Mouse (Mus musculus): ENCODE measurements around the gene Adh5. TPM values are rescaled to one million over a fixed set of nuclear protein-coding genes. Genes with fewer than 3 reads are reported as not detected.

Gene Adh5
- polyA plus RNA-seq, 1 experiment from 2014 or later = 99.8 TPM

GRCm38 (mm10) chr3:138430360-138430976, 12.4 kb upstream of the Adh5 start:
- DNase-seq (ENCODE audit: low spot score) = no peak
- 50% methylated on average over 6 of the region's 6 CpGs for WGBS
- Histone ChIP-seq H3K4me3 (ENCODE audit: low read depth, low read length) (no peak overlapping the region), H3K4me1 (replicated peaks; ENCODE audit: control insufficient read depth, insufficient read depth) (no peaks in the 10 kb centered on the region), H3K36me3 (ENCODE audit: control insufficient read depth, insufficient read depth, low read length) (no peaks in the 10 kb centered on the region), H3K27ac (replicated peaks) (no peak overlapping the region), H3K4me2 (replicated peaks; ENCODE audit: low read depth) (no peak overlapping the region), H3K27me3 (ENCODE audit: control insufficient read depth, insufficient read depth, low read length) (no peaks in the 10 kb centered on the region), H3K9ac (ENCODE audit: low read length) (no peak overlapping the region), H3K9me3 (ENCODE audit: control insufficient read depth, low read length) (no peaks in the 10 kb centered on the region)
- no peak for TF ChIP-seq CTCF (IDR thresholded peaks at IDR 0.05; ENCODE audit: low read depth)
- TF ChIP-seq EP300 (optimal IDR thresholded peaks at IDR 0.05) = no peak
- no peak for ATAC-seq (ENCODE audit: low FRiP score, low TSS enrichment)

- no peak overlapping the region for H3K4me2 ChIP-seq (replicated peaks; ENCODE audit: low read depth)
- no peaks in the 10 kb centered on the region for H3K27me3 ChIP-seq (ENCODE audit: control insufficient read depth, insufficient read depth, low read length)
- H3K4me3 ChIP-seq (ENCODE audit: low read depth, low read length) = no peak overlapping the region
- no peak overlapping the region for H3K27ac ChIP-seq (replicated peaks)
- 65% methylated on average over 2 of the region's 2 CpGs for WGBS
- DNase-seq (ENCODE audit: low spot score) = no peak
- H3K36me3 ChIP-seq (ENCODE audit: control insufficient read depth, insufficient read depth, low read length) = no peaks in the 10 kb centered on the region
- TF ChIP-seq CTCF (IDR thresholded peaks at IDR 0.05; ENCODE audit: low read depth) = peak; percentile 79
- no peak for TF ChIP-seq EP300 (optimal IDR thresholded peaks at IDR 0.05)
- H3K9ac ChIP-seq (ENCODE audit: low read length) = no peak overlapping the region
- H3K4me1 ChIP-seq (replicated peaks; ENCODE audit: control insufficient read depth, insufficient read depth) = no peaks in the 10 kb centered on the region
- ATAC-seq (ENCODE audit: low FRiP score, low TSS enrichment) = no peak
- H3K9me3 ChIP-seq (ENCODE audit: control insufficient read depth, low read length) = no peaks in the 10 kb centered on the region
These were observed 11.1 kb upstream of the Adh5 start for GRCm38 (mm10) chr3:138431835-138432234.

DNA sequence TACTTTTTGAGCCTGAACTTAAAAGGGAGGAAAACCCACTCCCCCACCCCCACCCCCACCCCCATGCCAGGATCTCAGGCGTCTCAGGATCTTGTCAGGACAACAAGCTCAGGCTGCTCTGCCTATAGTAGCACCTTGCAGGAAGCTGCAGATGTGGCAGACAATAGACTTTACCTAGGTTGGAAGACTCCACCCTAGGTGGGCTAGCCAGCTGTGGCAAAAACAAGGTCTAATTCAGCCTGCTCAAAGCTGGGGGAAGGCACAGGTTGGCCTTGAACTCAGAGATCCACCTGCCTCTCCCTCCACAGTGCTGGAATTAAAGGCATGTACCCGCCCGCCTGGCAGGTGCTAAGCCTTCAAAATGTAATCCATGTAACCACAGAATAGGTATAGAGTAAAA, 4.2 kb upstream of the Adh5 start:
- Histone ChIP-seq H3K36me3 (ENCODE audit: control insufficient read depth, insufficient read depth, low read length) (no peaks in the 10 kb centered on the region), H3K4me3 (ENCODE audit: low read depth, low read length) (no peak overlapping the region), H3K9me3 (ENCODE audit: control insufficient read depth, low read length) (no peaks in the 10 kb centered on the region), H3K27ac (replicated peaks) (no peak overlapping the region), H3K4me2 (replicated peaks; ENCODE audit: low read depth) (no peak overlapping the region), H3K27me3 (ENCODE audit: control insufficient read depth, insufficient read depth, low read length) (no peaks in the 10 kb centered on the region), H3K9ac (ENCODE audit: low read length) (no peak overlapping the region), H3K4me1 (replicated peaks; ENCODE audit: control insufficient read depth, insufficient read depth) (no peaks in the 10 kb centered on the region)
- DNase-seq (ENCODE audit: low spot score) (no peak), ATAC-seq (ENCODE audit: low FRiP score, low TSS enrichment) (no peak)
- TF ChIP-seq CTCF (IDR thresholded peaks at IDR 0.05; ENCODE audit: low read depth) (no peak), EP300 (optimal IDR thresholded peaks at IDR 0.05) (no peak)
- 68% methylated on average over 3 of the region's 3 CpGs for WGBS

DNA sequence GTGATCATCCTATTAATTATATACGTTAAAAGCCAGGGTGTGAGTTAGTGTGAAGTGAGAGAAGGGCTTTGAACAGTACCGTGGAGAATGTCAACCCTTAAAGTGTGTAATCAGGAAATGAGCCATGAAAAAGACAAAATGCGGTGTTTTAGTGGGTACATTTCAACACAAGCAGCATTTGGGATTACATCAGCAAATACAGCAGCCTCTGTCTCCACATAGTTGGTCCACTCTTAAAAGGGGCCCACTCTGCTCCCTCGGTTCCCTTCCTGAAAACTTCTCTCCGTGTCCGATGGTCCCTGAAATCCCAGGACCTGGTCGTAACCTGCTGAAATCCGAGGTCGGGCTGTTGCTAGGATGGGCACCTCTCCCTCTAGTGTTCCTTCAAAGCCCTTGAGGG, 690 bp upstream of the Adh5 start:
- TF ChIP-seq CTCF (IDR thresholded peaks at IDR 0.05; ENCODE audit: low read depth) (peak; percentile 44; the same call in 1 of the 2 replicates), EP300 (optimal IDR thresholded peaks at IDR 0.05) (no peak)
- DNase-seq (ENCODE audit: low spot score) (no peak), ATAC-seq (ENCODE audit: low FRiP score, low TSS enrichment) (no peak)
- peak overlapping the region; percentile 88 for H3K4me2 ChIP-seq (replicated peaks; ENCODE audit: low read depth)
- H3K4me3 ChIP-seq (ENCODE audit: low read depth, low read length) = peak overlapping the region; percentile 86
- H3K36me3 ChIP-seq (ENCODE audit: control insufficient read depth, insufficient read depth, low read length) = no peaks in the 10 kb centered on the region; the same call in 1 of the 2 replicates
- peak overlapping the region; percentile 85 for H3K27ac ChIP-seq (replicated peaks)
- H3K4me1 ChIP-seq (replicated peaks; ENCODE audit: control insufficient read depth, insufficient read depth) = no peaks in the 10 kb centered on the region
- no peaks in the 10 kb centered on the region for H3K27me3 ChIP-seq (ENCODE audit: control insufficient read depth, insufficient read depth, low read length)
- H3K9ac ChIP-seq (ENCODE audit: low read length) = peak overlapping the region; percentile 65
- 1% methylated on average over 9 of the region's 9 CpGs for WGBS
- no peaks in the 10 kb centered on the region for H3K9me3 ChIP-seq (ENCODE audit: control insufficient read depth, low read length)

GRCm38 (mm10) chr3:138443465-138443771, 525 bp downstream of the Adh5 start:
- no peak for DNase-seq (ENCODE audit: low spot score)

GRCm38 (mm10) chr3:138448077-138448860, 5.4 kb downstream of the Adh5 start:
- no peak for ATAC-seq (ENCODE audit: low FRiP score, low TSS enrichment)
- WGBS = 68% methylated on average over 12 of the region's 12 CpGs
- Histone ChIP-seq H3K9ac (ENCODE audit: low read length) (no peak overlapping the region), H3K27me3 (ENCODE audit: control insufficient read depth, insufficient read depth, low read length) (no peaks in the 10 kb centered on the region), H3K36me3 (ENCODE audit: control insufficient read depth, insufficient read depth, low read length) (peaks cover 8% of the 10 kb centered on the region), H3K4me2 (replicated peaks; ENCODE audit: low read depth) (no peak overlapping the region), H3K4me3 (ENCODE audit: low read depth, low read length) (no peak overlapping the region), H3K9me3 (ENCODE audit: control insufficient read depth, low read length) (no peaks in the 10 kb centered on the region), H3K27ac (replicated peaks) (no peak overlapping the region), H3K4me1 (replicated peaks; ENCODE audit: control insufficient read depth, insufficient read depth) (no peaks in the 10 kb centered on the region)
- TF ChIP-seq CTCF (IDR thresholded peaks at IDR 0.05; ENCODE audit: low read depth) (no peak), EP300 (optimal IDR thresholded peaks at IDR 0.05) (no peak)
- DNase-seq (ENCODE audit: low spot score) = no peak

More at GRCm38 (mm10) chr3:138443465-138443771, 525 bp downstream of the Adh5 start:
- ATAC-seq (ENCODE audit: low FRiP score, low TSS enrichment) = no peak
- H3K27ac ChIP-seq (replicated peaks) = peak overlapping the region; percentile 72
- peak overlapping the region; percentile 83 for H3K9ac ChIP-seq (ENCODE audit: low read length)
- H3K9me3 ChIP-seq (ENCODE audit: control insufficient read depth, low read length) = no peaks in the 10 kb centered on the region
- 3% methylated on average over 9 of the region's 9 CpGs for WGBS
- no peaks in the 10 kb centered on the region; the same call in 1 of the 2 replicates for H3K36me3 ChIP-seq (ENCODE audit: control insufficient read depth, insufficient read depth, low read length)
- H3K4me1 ChIP-seq (replicated peaks; ENCODE audit: control insufficient read depth, insufficient read depth) = no peaks in the 10 kb centered on the region
- peak overlapping the region; percentile 88 for H3K4me2 ChIP-seq (replicated peaks; ENCODE audit: low read depth)
- no peak for TF ChIP-seq EP300 (optimal IDR thresholded peaks at IDR 0.05)
- no peak for TF ChIP-seq CTCF (IDR thresholded peaks at IDR 0.05; ENCODE audit: low read depth)
- H3K4me3 ChIP-seq (ENCODE audit: low read depth, low read length) = peak overlapping the region; percentile 86
- H3K27me3 ChIP-seq (ENCODE audit: control insufficient read depth, insufficient read depth, low read length) = no peaks in the 10 kb centered on the region
